Mouse (Mus musculus) olfactory bulb, adult 2 months (tissue): ENCODE measurements around the gene Zfr2.

Experiments used
- CTCF ChIP-seq: fragments of 200-500 bp; IDR thresholded peaks from 2 replicates; pipeline ENCODE4 v1.5.1; 2012; ENCODE audit warnings: low read depth, mild to moderate bottlenecking, low read length, moderate library complexity; ENCODE audit not compliant: insufficient read depth
- POLR2A ChIP-seq: fragments of 200-500 bp; IDR thresholded peaks from 2 replicates; pipeline ENCODE4 v1.6.1; 2012; ENCODE audit warnings: mild to moderate bottlenecking, low read depth, low read length, moderate library complexity; ENCODE audit not compliant: insufficient read depth

GRCm38 (mm10) chr10:81232580-81233225, at the start of gene Zfr2:
- peak; percentile 69 for TF ChIP-seq POLR2A
- TF ChIP-seq CTCF, result no peak
